Mouse (Mus musculus): Measurements from ENCODE around the gene Zbtb2. TPM values are rescaled to one million over a fixed set of nuclear protein-coding genes. Genes with fewer than 3 reads are reported as not detected.
"Not testable (repeated sequence)": the region's sequence is repeated elsewhere in the genome, so short reads cannot be mapped to it uniquely, and the experiment has no call there.

Zbtb2 gene
- 21.3 and 21.7 TPM in 2 replicates for polyA plus RNA-seq (2016; fragmentation: Nextera tagmentation; extraction: Ambion mirVana)

DNA sequence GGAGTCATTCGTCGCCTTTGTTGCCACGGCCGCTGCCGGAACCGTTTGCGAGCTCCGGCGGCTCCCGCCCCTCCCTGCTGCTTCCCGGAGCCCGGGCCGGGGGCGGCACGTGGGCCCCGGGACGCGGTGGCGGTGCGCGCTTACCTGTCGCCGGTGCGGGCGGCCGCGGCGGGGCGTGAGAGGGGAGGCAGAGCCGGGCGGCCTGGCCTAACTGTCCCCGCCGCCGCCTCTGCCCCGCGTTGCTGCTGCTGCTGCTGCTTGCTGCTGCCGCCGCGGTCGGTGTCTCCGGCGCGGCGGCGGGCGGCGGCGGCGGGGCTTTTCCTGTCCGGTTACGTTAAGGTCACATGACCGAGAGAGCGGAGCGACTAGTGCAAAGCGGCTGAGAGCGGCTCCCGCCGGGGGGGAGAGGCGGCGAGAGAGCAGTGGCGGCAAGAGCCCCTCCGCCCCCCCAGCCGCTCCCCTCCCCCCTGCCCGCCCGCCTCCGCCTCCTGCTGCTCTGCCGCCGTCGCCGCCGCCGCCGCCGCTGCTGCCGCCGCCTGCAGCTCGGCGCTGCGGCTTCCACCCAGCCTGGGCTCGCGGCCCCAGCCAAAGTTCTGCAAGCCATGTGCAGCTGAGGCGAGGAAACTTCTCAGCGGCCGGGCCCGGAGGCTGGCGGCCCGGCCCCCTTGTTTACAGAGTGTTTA lies at the start of gene Zbtb2:
Zbtb2 (minus strand) TSS at position 408 of the 683 bp plus-strand sequence.
- peak within 1 kb of the TSS; percentile 99 for H3K27ac ChIP-seq (replicated peaks)

DNA sequence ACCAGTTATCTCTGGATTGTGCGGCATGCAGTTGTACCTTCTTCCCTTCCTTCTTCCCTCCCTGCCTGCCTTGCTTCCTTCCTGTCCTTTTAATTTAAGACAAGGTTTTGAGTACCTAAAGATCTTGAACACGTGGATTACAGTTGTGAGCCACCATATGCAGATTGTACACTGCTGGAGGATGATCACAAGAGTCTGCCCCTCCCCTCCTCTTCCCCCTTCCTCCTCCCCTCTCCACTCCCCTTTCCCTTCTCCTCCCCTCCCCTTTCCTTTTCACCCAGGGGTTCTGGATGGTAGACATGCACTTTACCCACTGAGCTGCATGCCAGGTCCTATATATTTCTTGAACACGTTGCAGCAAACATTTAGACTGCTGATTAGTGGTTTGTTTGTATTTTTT lies 47.5 kb upstream of the Zbtb2 start:
- peaks cover 23% of the 10 kb centered on the region for H3K4me1 ChIP-seq
- H3K36me3 ChIP-seq, result peaks cover 50% of the 10 kb centered on the region
- H3K9me3 ChIP-seq (replicated peaks), result no peaks in the 10 kb centered on the region
- H3K27ac ChIP-seq (replicated peaks), result no peak overlapping the region
- DNase-seq (ENCODE audit: low spot score), result no peak
- 94% methylated on average over 3 of the region's 3 CpGs for WGBS
- H3K4me3 ChIP-seq, result no peak overlapping the region
- no peaks in the 10 kb centered on the region for H3K27me3 ChIP-seq (ENCODE audit: low read depth, poor library complexity, severe bottlenecking)

More for the DNA sequence above, at the start of gene Zbtb2:
- Histone ChIP-seq H3K4me1 (peaks cover 37% of the 10 kb centered on the region), H3K4me3 (peak within 1 kb of the TSS; percentile 96), H3K27me3 (ENCODE audit: low read depth, poor library complexity, severe bottlenecking) (no peaks in the 10 kb centered on the region), H3K36me3 (peaks cover 8% of the 10 kb centered on the region), H3K9me3 (replicated peaks) (no peaks in the 10 kb centered on the region)
- DNase-seq (ENCODE audit: low spot score), result peak; percentile 80
- WGBS, result under 1% methylated on average over 81 of the region's 87 CpGs

DNA sequence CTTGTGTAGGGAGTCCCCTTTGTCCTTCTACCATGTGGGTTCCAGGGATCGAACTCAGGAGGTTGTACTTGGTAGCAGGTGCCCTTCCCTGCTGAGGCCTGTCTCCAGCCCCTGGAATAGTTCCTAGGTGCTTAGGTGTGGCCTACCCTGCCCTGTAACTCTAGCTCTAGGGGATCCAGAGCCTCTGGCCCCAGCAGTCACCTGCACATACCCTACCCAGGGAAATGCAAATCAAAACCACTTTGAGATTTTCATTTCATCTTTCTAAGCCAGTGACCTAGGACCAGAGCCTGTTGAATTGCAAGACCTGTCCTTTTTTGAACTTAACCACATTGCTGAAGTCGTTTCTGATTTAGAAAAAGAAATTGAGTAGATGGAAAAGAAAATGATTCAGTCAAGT lies 46.0 kb upstream of the Zbtb2 start:
- DNase-seq (ENCODE audit: low spot score); H3K9me3 ChIP-seq (replicated peaks); H3K27me3 ChIP-seq (ENCODE audit: low read depth, poor library complexity, severe bottlenecking); H3K27ac ChIP-seq (replicated peaks): not testable (repeated sequence)
- WGBS, result 85% methylated on average over 2 of the region's 2 CpGs
- peaks cover 36% of the 10 kb centered on the region for H3K36me3 ChIP-seq
- peaks cover 24% of the 10 kb centered on the region for H3K4me1 ChIP-seq
- peak overlapping the region; percentile 76; the same call in 1 of the 2 replicates for H3K4me3 ChIP-seq

DNA sequence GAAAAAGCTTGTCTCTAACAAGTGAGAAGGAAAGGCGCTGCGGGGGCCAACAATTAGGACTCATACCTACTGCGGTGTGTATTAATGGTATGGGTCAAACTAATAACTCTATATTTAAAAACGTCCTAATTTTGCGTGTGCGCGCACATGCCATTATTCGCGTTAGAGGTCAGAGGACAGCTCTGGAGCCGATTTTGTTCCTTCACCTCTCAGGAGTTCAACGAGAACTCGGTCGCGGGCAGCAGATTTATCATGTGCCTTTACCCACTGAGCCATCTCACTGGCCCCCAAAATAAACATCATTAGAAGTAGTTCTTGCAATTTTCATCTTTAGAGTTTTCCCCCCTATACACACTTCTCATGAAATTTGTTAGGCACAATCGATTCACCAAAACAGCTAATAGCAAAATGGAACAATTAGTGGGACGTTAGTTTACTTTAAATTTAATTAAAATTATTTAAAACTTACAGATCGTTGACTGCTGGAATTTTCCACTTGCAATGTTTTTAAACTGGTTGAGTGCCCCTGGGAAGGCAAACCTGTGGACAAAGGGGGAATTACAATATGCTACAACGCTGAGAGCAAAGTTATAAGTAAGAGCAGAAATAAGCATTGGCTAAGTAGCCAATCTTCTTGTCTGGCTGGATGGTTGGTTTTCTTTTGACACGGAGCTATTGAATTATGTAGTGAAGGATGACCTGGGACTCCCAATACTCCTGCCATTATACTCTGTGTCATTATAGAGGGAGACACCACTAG lies 45.3 kb upstream of the Zbtb2 start:
- peak overlapping the region; percentile 84 for H3K27ac ChIP-seq (replicated peaks)
- no peaks in the 10 kb centered on the region for H3K9me3 ChIP-seq (replicated peaks)
- H3K4me1 ChIP-seq, result peaks cover 24% of the 10 kb centered on the region
- H3K27me3 ChIP-seq (ENCODE audit: low read depth, poor library complexity, severe bottlenecking), result no peaks in the 10 kb centered on the region
- H3K36me3 ChIP-seq, result peaks cover 35% of the 10 kb centered on the region
- WGBS, result 14% methylated on average over 19 of the region's 19 CpGs
- H3K4me3 ChIP-seq, result peak overlapping the region; percentile 76
- DNase-seq (ENCODE audit: low spot score), result no peak

DNA sequence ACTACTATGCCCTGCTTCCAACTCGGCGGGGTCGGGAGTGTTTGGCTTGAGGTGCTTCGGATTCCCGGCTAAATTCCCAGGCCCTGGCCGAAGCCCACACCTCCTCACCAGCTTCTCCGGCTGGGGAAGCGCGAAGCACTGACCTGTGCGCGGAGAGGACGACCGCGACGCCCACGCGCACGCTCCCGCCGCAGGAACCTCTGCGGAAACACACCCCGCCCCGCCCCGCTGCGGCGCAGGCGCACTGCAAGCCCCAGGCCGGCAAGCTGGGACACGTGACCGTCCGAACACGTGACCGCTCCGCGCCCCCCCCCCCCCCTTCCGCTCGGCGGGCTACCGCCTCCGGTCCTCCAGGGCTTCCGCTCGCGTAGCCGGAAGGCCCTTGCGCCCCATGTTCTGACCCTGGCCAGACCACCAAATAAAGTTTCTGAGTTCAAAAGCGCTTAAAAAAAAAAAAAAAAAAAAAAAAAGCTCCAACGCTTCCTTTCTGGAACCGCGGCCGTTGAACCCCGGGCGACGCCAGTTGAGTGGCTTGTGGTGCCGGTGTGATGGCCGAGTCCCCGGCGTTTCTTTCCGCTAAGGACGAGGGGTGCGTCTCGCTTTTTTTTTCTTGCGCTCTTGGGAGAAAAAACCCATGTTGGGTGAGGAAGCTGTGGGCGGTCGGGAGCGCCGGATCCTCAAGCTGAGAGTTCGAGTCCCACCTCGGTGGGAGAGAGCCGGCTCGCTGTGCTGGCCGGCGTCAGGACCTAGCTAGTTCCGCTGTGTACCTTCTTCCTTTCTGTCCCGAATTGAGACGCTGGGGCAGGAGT lies 44.4 kb upstream of the Zbtb2 start, which contains the start of the genes Rmnd1 and Armt1:
Rmnd1 (minus strand) TSS at position 266 of the 809 bp plus-strand sequence.
Armt1 (plus strand) TSS at position 345 of the 809 bp plus-strand sequence.
- peak within 1 kb of the TSS; percentile 89 for H3K27ac ChIP-seq (replicated peaks)
- peaks cover 24% of the 10 kb centered on the region for H3K4me1 ChIP-seq
- H3K36me3 ChIP-seq, result peaks cover 34% of the 10 kb centered on the region
- no peaks in the 10 kb centered on the region for H3K9me3 ChIP-seq (replicated peaks)
- WGBS, result under 1% methylated on average over 64 of the region's 75 CpGs
- DNase-seq (ENCODE audit: low spot score), result peak; percentile 96
- H3K27me3 ChIP-seq (ENCODE audit: low read depth, poor library complexity, severe bottlenecking), result no peaks in the 10 kb centered on the region
- peak within 1 kb of the TSS; percentile 76 for H3K4me3 ChIP-seq

DNA sequence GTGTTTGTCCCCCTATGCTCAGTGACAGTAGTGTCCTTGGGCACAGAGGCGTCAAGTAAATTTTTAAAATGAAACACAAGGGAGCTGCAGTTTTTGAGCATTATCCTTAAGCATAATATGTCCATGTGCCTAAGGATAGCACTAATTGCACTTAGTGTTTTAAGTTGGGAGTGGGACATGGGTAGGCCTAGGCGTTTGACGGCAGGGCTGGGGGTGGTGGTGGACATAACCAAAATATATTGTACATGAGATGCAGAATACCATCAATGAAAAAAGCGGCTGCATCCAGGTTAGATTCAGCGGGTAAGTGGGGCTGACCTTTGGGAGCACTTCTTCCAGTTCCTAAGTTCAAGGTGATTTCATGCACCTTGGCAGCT lies 43.8 kb upstream of the Zbtb2 start:
- peaks cover 24% of the 10 kb centered on the region for H3K4me1 ChIP-seq
- H3K27me3 ChIP-seq (ENCODE audit: low read depth, poor library complexity, severe bottlenecking), result no peaks in the 10 kb centered on the region
- H3K36me3 ChIP-seq, result peaks cover 32% of the 10 kb centered on the region
- peak overlapping the region; percentile 89 for H3K27ac ChIP-seq (replicated peaks)
- no peak for DNase-seq (ENCODE audit: low spot score)
- 14% methylated on average over 5 of the region's 5 CpGs for WGBS
- peak overlapping the region; percentile 76 for H3K4me3 ChIP-seq
- H3K9me3 ChIP-seq (replicated peaks), result no peaks in the 10 kb centered on the region

DNA sequence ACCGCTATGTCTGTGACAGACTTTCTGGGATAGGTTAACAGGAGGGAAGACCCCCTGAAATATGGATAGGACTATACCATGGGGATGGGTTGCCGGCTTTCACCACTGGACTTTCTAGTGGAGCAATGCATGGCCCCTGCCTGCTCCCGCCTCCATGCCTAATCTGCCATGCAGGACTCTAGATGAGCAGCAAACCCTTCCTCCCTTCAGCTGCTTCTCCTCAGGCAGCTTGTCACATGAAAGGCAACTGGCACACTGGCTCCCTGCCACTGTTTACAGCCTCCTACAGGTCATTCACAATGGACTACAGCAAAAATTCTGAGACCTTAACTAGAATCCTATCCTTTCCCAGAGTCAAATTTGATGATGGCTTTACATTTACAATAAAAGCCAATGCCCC lies 42.9 kb upstream of the Zbtb2 start:
- H3K36me3 ChIP-seq, result peaks cover 36% of the 10 kb centered on the region
- no peak for DNase-seq (ENCODE audit: low spot score)
- H3K4me1 ChIP-seq, result peaks cover 24% of the 10 kb centered on the region
- no peak overlapping the region for H3K27ac ChIP-seq (replicated peaks)
- H3K27me3 ChIP-seq (ENCODE audit: low read depth, poor library complexity, severe bottlenecking), result no peaks in the 10 kb centered on the region
- peak overlapping the region; percentile 76 for H3K4me3 ChIP-seq
- 87% methylated on average over 3 of the region's 3 CpGs for WGBS
- no peaks in the 10 kb centered on the region for H3K9me3 ChIP-seq (replicated peaks)

DNA sequence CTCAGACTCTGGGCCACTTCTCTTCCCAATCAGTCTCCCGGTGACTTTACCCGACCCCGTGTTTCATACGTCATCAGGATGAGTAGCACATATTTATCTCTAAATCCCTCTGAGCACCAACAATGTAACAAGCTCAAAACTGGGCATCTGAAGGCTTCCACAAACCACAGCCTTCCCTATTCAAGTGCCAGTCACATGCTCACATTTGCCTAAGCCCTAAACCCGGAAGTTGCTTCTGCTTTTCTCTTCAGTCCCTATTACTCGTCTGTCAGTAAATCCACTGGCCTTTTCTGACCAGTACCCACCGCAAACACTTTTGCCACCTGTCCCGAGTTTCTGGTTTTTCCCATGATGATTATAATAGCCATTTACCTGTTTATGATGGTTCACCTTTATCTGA lies 42.5 kb upstream of the Zbtb2 start:
- WGBS, result 90% methylated on average over 8 of the region's 8 CpGs
- H3K9me3 ChIP-seq (replicated peaks), result no peaks in the 10 kb centered on the region
- DNase-seq (ENCODE audit: low spot score), result no peak

DNA sequence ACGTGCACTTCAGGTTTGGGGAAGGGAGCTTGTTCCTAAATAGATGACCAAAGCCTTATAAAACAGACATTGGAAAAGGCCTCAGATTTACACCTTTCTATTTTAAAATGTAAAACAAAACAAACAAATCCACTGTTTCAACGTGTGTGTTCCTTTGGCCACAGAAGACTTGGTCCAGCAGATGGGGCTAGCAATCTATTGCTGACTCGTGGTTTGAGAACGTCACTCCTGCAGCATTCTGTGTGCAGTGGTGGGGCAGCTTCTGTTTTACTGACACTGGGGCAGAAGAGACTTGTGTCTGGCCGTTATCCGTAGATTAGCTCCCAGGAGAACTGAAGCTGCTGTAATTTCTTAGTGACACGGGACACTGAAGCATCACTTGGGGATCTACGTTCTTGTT lies 37.3 kb upstream of the Zbtb2 start:
- H3K27me3 ChIP-seq (ENCODE audit: low read depth, poor library complexity, severe bottlenecking), result no peaks in the 10 kb centered on the region
- no peak overlapping the region for H3K27ac ChIP-seq (replicated peaks)
- no peaks in the 10 kb centered on the region for H3K4me1 ChIP-seq
- no peak for DNase-seq (ENCODE audit: low spot score)
- WGBS, result 83% methylated on average over 8 of the region's 8 CpGs
- H3K4me3 ChIP-seq, result no peak overlapping the region
- H3K9me3 ChIP-seq (replicated peaks), result no peaks in the 10 kb centered on the region
- peaks cover 83% of the 10 kb centered on the region for H3K36me3 ChIP-seq

More for the DNA sequence above, 42.5 kb upstream of the Zbtb2 start:
- Histone ChIP-seq H3K4me1 (peaks cover 24% of the 10 kb centered on the region), H3K27me3 (ENCODE audit: low read depth, poor library complexity, severe bottlenecking) (no peaks in the 10 kb centered on the region), H3K4me3 (peak overlapping the region; percentile 17; the same call in 1 of the 2 replicates), H3K36me3 (peaks cover 36% of the 10 kb centered on the region), H3K27ac (replicated peaks) (no peak overlapping the region)

DNA sequence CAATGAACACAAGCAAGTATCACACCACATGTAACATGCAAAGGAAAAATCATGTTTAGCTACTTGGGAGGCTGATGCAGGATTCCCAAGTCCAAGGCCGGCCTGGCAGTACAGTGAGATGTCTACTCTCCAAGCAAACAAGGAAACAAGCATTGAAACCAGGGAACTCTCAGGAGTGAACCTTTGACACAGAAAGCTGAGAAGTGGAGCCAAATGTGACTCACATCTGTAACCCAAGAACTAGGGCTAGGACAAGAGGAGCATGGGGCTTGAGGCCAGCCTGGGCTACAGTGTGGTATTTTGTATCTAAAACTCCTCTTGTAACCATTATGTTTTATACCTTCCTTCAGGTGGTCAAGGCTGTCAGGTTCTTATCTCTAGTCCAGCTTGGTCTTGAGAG lies 19.3 kb upstream of the Zbtb2 start:
- Histone ChIP-seq H3K36me3 (peaks cover 89% of the 10 kb centered on the region), H3K4me3 (no peak overlapping the region), H3K4me1 (no peaks in the 10 kb centered on the region), H3K27me3 (ENCODE audit: low read depth, poor library complexity, severe bottlenecking) (no peaks in the 10 kb centered on the region), H3K9me3 (replicated peaks) (no peaks in the 10 kb centered on the region), H3K27ac (replicated peaks) (no peak overlapping the region)
- WGBS, result 95% methylated on average over 1 of the region's 1 CpGs
- no peak for DNase-seq (ENCODE audit: low spot score)

DNA sequence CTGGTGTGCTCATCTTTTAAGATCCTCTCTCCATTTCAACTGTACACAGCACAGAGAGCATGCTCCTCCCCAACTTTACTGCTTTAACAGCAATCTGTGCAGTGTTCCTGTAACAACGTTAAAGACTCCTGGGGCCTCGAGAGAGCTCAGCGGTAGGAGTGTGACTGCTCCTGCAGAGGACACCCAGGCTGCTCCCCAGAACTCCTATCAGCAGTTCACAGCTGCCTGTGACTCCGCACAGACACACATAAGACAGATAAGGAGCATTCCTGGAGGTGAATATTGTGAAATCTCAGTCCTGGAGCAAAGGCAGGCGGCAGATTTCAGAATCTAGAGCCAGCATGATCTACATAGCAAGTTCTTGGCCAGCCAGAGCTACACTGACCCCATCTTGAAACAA lies 17.6 kb upstream of the Zbtb2 start:
- no peaks in the 10 kb centered on the region for H3K4me1 ChIP-seq
- DNase-seq (ENCODE audit: low spot score), result no peak
- H3K36me3 ChIP-seq, result peaks cover 84% of the 10 kb centered on the region
- H3K27me3 ChIP-seq (ENCODE audit: low read depth, poor library complexity, severe bottlenecking), result no peaks in the 10 kb centered on the region
- WGBS, result 94% methylated on average over 5 of the region's 5 CpGs
- no peak overlapping the region for H3K4me3 ChIP-seq
- no peaks in the 10 kb centered on the region for H3K9me3 ChIP-seq (replicated peaks)
- no peak overlapping the region for H3K27ac ChIP-seq (replicated peaks)

DNA sequence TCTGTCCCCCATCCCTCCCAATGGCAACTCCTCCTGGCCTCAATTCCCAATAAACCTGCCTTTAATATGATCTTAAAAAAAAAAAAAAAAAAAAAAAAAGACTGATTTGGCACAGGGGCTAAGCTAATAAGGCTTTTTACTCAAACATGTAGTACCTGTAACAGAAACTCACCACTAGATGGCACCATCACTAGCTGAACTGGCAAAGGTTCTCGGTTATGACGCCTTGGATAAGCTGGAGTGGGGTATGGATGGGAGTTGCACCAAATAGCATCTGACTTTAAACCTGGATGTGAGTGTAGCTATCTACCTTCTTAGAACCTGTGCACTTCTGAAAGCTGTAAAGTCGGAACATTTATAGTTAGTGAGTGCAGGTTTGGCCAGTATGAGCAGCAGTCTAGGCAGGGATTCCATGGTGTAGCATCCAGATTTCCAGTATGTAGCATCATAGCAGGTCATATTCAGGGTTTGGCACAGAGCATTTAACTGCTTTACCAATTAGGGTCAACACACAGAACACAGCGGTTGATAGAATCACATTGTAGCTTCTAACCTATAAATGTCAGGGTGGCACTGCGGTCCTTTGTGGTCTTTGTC lies 17.1 kb upstream of the Zbtb2 start:
- WGBS, result 67% methylated on average over 5 of the region's 5 CpGs
- no peak for DNase-seq (ENCODE audit: low spot score)
- Histone ChIP-seq H3K36me3 (peaks cover 84% of the 10 kb centered on the region), H3K9me3 (replicated peaks) (no peaks in the 10 kb centered on the region), H3K4me3 (no peak overlapping the region), H3K4me1 (no peaks in the 10 kb centered on the region), H3K27ac (replicated peaks) (no peak overlapping the region), H3K27me3 (ENCODE audit: low read depth, poor library complexity, severe bottlenecking) (no peaks in the 10 kb centered on the region)

Data from midbrain, embryonic 10.5 days (tissue).